Mouse (Mus musculus): ENCODE data around the gene Rnf187.

Rnf187 gene

DNA sequence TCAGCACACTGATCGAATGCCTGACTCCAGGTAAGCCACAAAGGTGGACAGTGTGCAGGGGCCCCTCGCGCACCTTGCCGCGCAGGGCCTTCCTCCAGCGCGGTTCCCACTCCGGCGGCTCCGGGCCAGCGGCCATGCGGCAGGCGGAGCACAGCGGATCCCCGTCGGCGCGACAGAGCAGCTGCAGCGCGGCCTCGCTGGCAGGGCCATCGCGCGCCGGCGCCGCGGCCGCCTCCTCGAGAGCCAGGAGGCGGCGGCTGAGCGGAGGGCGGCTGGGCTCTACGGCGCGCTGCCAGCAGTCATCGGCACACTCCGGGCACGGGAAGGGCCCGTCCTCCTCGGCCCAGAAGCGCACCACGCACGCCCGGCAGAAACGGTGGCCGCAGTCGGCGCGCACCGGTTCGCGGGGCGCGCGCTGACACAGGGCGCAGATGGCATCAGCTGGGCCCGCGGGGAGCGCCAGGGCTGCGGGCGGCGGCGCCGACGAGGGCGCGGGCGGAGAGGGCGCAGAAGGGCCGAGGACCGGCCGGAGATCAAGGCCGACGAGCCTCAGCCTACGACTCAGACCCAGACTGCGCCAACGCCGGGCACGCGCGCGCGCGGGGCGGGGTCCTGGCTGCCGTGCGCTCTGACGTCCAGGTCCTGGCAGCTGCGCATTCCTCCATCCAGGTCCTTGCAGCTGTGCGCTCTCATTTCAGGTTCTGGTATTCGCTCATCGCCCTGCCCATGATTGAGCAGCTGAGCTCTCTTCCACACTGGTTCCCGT lies at the start of gene Rnf187:
TSS of gene Rnf187 (minus strand) at position 595 of the 766 bp plus-strand sequence.
- peak; percentile 93 to 95 for DNase-seq

DNA sequence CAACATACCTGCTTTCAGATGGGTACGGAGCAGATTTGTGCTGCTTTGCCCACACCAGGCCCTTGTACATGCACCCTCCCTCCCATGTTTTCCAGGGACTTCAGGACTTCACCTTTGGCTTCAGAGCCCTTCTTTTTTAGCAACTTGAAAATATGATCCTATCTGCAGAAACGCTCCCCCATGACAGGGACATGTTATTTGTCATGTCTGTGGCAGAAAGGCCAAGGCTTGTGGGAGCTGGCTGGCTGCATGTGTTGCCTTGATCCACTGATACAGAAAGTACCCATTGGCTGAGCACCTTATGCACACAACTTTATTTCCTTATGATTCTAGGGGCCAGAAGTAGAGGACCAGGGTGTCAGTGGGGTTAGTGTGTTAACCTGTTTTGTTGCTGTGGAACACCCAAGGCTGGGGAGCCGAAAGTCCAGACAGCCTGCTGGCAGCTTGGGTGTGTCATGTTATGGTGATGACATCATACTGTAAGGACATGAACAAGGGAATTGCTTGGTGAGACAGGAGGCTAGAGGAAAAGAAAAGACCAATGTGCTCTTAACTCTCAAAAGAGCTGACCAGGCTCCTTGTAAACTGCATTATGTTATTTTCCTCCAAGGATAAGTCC lies 46.7 kb upstream of the Rnf187 start:
- DNase-seq = peak in 1 of 2 experiments; percentile 7

DNA sequence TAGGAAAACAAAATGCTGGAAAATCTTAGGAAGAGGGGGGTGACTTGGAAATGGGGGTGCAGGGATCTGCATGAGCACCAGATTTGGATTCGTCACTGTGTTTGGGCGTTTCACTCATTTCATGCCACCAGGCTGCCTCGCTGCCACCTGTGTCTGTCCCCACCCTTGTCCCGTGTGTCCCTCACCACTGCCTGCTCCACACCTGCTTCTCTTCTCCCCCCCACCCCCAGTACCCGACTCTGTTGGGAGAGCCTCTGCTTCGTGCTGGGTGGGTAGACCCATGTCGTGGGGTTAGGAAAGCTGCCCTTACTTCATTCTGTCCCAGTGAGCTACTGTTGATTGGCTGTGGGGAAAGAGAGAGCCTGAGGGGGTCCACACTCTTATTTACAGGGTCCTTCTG lies 45.9 kb upstream of the Rnf187 start:
- DNase-seq = peak in 1 of 2 experiments; percentile 13

- DNase-seq = peak in 1 of 2 experiments; percentile 11
These were observed 45.1 kb upstream of the Rnf187 start for GRCm38 (mm10) chr11:58983691-58984341.

DNA sequence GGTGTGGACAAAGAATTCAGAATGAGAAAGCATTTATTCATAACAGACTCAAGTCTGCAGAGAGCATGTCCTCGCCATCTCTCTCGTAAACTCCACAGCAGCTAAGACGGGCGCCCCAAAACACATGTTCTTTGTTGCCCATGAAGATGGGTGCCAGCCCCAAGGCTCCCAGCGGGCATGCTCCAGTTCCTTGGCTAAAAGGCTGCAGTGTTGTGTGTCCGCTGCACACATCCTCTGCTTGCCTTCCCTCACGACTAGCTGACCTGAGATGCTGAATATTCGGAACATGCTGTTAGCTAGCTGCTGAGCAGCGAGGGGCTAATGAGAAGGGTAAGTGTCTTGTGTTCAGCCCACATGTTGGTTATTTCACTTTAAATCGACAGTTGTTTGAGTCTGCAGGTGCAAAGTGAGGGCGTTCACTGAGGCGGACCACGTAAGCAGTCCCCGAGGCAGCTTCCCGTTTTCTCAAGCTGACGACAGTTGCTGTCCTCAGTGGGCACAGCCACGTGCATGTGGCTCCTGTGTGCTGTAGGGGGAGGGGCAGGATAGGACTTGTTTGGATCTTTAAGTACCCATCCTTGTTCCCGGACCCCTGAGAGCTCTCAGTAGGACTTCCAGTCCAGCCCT lies 43.9 kb upstream of the Rnf187 start:
- DNase-seq = peak in 1 of 2 experiments; percentile 31

DNA sequence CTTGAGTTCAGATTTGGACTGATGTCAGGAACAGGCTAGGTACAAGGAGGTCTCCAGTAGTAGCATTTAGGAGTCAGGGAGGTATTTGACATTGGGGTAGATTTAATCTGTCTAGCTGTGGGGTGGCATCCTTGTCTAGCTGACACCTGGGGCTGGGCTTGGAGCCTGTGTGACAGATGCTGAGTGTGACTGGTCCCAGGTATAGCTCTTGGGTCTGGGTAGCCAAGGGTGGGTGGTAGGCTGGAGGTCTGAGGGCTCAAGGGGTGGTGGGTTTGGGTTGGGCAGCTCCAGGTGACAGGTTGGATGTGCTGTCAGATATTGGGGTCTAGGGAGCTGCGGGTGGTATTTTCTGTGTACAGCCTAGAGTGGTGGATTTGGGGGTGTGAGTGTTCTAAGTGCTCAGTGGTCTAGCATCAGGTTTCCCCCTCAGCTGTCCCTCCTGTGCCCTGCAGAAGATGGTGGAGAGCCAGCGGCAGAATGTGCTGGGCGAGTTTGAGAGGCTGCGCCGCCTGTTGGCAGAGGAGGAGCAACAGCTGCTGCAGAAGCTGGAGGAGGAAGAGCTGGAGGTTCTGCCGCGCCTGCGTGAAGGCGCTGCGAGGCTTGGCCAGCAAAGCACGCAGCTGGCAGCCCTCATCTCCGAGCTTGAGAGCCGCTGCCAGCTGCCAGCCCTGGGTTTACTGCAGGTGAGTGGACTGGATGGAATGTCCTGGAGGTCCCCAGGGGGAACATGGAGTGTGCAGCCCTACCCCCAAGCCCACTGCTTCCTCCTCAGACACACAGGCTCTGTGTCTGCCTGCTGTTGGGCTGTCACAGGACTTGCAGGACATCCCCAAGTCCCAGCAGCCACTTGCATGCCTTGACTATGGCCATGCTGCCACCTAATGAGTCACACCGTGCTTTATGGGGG lies 43.1 kb upstream of the Rnf187 start:
- peak; percentile 71 to 83 for DNase-seq

- DNase-seq = peak in 1 of 2 experiments; percentile 20
These were observed 41.8 kb upstream of the Rnf187 start for GRCm38 (mm10) chr11:58980381-58980990.

- DNase-seq = peak; percentile 51 to 56
These were observed 40.9 kb upstream of the Rnf187 start for GRCm38 (mm10) chr11:58979661-58980060.

GRCm38 (mm10) chr11:58979183-58979582 lies 40.5 kb upstream of the Rnf187 start:
- no peak for DNase-seq

DNA sequence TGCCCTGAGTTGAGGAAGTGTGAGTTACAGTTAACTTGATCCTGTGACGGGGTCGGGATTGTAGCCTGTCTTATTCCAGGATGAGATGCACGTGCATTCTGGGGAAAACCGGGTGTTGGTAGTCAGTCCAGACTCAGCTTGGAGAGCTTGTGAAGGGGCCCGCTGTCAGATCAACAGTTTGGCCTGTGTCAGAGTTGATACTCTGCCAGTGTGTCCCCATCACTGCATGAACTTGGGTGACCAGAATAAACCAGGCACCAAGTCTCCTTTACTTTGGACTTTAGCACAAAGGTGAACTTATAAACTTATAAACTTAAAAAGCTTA lies 40.0 kb upstream of the Rnf187 start:
- DNase-seq = no peak

DNA sequence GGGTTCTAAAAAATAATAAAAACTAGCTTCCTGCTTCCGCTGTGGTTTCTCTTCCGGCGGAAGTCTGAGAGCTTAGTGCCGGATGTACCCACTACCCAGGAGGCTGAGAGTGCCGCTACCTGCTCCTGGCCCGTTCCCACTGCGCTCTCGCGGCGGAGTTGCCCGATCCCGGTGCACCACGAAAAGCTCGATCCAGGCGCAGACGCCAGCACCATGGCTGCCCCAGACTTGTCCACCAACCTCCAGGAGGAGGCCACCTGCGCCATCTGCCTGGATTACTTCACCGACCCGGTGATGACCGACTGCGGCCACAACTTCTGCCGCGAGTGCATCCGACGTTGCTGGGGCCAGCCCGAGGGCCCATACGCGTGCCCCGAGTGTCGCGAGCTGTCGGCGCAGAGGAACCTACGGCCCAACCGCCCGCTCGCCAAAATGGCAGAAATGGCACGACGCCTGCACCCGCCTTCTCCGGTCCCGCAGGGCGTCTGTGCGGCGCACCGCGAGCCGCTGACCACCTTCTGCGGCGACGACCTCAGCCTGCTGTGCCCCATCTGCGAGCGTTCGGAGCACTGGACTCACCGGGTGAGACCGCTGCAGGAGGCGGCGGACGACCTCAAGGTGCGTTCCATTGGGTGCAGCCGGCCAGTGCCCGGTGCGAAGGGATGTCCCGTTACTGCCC lies 39.5 kb upstream of the Rnf187 start, which contains the start of gene Trim11:
TSS of gene Trim11 (plus strand) at position 67 of the 679 bp plus-strand sequence.
- peak; percentile 63 to 68 for DNase-seq

DNA sequence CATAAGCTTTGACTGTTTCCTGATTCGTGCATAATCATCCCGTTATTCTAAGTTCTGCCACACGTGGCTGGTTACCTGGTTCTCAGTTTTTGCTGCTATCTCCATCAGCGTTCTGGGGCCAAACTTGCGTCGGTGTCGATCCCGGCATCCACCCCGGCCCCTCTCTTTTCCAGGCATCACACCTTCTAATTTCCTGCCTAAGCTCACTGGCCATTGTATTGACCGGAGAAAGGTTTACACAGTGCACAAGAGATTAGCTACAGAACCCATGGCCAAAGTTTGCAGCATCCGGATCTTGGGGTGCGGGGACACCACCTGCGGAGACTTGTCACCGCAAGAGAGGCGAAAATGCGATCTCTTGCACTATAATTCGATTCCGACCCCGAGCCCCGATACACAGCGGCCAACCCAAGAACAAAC lies 38.9 kb upstream of the Rnf187 start:
- no peak for DNase-seq

- no peak for DNase-seq
These were observed 38.4 kb upstream of the Rnf187 start for GRCm38 (mm10) chr11:58977150-58977549.

DNA sequence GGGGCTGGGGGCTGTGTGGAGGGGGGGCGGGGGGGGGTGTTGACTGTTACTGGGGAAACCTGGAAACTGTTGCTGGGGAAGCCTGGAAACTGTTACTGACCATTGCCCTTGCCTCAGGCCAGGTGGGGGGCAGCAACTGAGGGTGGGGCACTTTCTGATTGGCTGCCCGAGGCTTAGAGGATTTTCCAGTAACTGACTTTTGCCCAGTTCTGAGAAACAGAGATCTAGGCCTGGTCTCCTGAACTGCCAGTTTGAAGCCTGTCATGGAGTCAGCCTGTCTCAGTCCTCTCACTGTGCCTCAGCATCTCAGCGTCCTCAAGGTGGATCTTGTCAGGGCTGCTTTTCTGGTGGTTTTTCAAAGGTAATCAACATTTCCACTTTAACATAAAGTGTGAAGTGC lies 35.7 kb upstream of the Rnf187 start:
- DNase-seq = no peak

GRCm38 (mm10) chr11:58971796-58972195 lies 33.1 kb upstream of the Rnf187 start:
- no peak for DNase-seq

GRCm38 (mm10) chr11:58970831-58971530 lies 32.3 kb upstream of the Rnf187 start:
- no peak for DNase-seq

- DNase-seq = peak; percentile 55 to 76
These were observed 30.9 kb upstream of the Rnf187 start for GRCm38 (mm10) chr11:58969659-58970058.

GRCm38 (mm10) chr11:58969027-58969426 lies 30.3 kb upstream of the Rnf187 start:
- no peak for DNase-seq

- DNase-seq = no peak
These were observed 29.8 kb upstream of the Rnf187 start for GRCm38 (mm10) chr11:58968551-58968950.

DNA sequence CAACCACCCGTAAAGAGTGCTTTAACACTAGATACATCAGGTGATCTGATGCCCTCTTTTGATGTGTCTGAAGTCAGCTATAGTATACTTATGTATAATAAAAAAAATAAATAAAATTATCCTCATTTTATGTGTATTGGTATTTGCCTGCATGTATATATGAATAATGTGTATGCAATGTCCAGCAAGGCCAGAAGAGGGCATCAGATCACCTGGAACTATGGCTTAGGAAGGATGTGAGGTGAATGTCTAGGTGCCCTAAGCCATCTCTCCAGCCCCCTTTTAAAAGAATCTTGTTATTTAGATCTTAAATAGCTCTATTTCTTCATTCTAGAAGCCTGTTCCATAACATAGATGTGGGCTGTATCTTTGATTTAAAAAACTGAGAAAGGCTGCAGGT lies 28.6 kb upstream of the Rnf187 start:
- no peak for DNase-seq
